Mouse (Mus musculus) cortical plate, adult 2 months (tissue): ENCODE data around the gene Phtf2.
"Not testable (repeated sequence)": the region's sequence is repeated elsewhere in the genome, so short reads cannot be mapped to it uniquely, and the experiment has no call there.

ENCODE experiments used
- CTCF ChIP-seq: fragments of 200-500 bp; IDR thresholded peaks from 2 replicates; pipeline ENCODE4 v1.5.1; 2011; ENCODE audit warnings: mild to moderate bottlenecking, control low read depth, low read length; ENCODE audit not compliant: insufficient read depth; ENCODE audit errors: extremely low read depth
- POLR2A ChIP-seq: fragments of 200-500 bp; IDR thresholded peaks from 2 replicates; pipeline ENCODE4 v1.6.1; 2011; ENCODE audit warnings: mild to moderate bottlenecking, low read length, control low read depth; ENCODE audit not compliant: insufficient read depth; ENCODE audit errors: extremely low read depth

GRCm38 (mm10) chr5:20786471-20786870 is 95.5 kb downstream of the Phtf2 start:
- TF ChIP-seq POLR2A, CTCF: not testable (repeated sequence)
